Mouse (Mus musculus): ENCODE measurements around the gene Fam180a.
"Not testable (repeated sequence)": the region's sequence is repeated elsewhere in the genome, so short reads cannot be mapped to it uniquely, and the experiment has no call there.

The Fam180a gene

DNA sequence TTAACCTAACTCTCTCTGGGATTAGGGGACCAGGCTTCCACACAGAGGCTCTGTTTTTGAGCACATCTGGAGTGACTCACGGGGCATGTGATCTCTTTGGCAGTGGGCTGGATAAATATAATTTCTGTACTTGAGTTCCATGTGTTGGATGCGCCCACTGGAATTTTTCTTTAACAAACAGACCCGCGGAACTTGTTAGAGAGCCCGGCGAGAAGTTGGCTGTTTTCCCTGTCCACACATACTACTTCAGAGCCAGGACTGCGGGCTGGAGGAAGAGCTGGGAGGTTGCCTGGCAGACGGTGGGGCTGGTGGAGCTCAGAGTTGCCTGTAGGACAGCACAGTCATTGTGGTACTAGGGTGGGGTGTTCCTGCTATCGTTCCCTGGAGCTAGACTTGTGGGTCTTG lies at the start of gene Fam180a:
Gene Fam180a (minus strand): TSS at position 31 of the 405 bp plus-strand sequence.
- DNase-seq (ENCODE audit: low spot score in 2 of 2): peak; percentile 49 to 65

DNA sequence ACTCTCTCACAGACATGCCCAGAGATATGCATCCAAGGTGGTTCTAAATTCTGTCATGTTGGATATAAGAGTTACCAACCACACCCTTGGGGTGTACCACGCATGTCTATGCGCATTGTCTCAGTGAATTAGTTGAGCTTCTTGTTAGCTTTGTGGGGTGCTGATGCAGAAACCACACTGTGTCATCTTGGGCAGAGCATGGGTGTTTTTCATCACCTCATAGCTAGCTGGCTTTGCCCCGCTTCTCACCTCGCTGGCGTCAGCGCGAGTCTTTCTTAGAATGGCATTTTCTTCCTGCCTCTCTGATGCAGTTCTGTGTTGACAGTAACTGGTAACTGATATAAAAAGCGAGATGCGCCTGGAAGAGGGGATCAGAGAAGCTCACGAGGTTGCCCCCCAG lies 48.1 kb upstream of the Fam180a start:
- no peak for DNase-seq (ENCODE audit: low spot score in 2 of 2)

DNA sequence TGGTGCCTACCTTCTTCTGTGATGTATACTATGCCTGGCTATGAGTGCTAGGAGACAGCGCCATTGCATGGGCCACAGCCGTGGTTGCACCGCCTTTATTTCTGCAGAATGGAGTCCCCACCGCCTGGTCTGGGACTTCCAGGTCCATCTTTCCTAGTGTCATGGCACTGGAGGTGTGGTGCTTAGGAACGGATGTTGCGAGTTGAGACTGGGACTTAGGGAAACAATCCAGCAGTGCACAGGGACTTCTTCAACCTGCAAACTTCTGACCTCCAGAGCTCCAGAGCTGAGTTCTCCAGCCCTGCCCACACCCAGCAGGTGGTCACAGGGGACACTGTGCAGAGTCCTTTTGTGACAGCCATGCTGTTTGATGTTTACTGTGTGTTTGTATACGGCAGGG lies 44.4 kb upstream of the Fam180a start:
- DNase-seq (ENCODE audit: low spot score in 2 of 2): no peak

DNA sequence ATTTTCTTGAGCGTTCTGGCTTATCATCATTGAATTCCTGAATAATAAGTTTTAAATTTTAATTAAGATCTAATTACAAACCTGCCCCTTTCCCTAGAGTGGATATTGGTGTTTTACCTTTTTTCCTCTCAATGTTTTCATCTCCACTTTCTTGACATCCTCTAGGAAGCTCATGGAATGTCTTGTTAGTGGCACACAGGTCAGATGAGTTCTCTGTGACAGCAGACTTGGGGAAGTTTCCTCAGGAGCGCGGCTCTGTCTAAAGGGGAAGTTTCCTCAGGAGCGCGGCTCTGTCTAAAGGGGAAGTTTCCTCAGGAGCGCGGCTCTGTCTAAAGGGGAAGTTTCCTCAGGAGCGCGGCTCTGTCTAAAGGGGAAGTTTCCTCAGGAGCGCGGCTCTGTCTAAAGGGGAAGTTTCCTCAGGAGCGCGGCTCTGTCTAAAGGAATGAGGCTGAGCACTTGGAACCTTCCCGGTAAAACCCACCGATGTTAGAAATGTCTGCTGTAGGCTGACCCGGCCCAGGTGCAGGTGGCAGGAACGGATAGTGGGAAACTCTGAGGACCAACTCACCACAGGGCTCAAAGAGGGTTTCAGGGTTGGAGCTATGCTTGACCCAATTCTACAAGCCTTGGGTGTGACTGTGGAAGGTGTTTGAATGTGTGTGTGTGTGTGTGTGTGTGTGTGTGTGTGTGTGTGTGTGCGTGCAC lies 43.8 kb upstream of the Fam180a start:
- DNase-seq (ENCODE audit: low spot score in 2 of 2): not testable (repeated sequence)

DNA sequence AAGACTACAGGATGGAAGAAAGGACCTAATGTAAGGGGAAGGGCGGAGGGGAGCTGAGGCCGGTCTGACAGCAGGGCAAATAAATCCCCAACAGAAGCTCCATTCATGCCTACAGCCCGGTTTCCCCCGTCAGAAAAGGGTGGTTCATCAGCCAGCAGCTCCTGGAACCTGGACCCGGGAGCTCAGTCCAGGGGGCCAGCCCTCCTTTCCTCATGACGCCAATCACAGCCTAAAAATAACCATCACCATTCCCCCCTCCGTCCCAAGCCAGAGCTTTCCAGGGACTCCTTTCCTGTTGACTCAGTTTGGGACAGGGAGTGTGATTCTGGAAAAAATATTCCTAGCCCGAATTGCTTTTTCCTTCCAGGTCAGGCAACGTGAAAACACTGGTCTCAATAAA lies 36.7 kb upstream of the Fam180a start:
- no peak for DNase-seq (ENCODE audit: low spot score in 2 of 2)

DNA sequence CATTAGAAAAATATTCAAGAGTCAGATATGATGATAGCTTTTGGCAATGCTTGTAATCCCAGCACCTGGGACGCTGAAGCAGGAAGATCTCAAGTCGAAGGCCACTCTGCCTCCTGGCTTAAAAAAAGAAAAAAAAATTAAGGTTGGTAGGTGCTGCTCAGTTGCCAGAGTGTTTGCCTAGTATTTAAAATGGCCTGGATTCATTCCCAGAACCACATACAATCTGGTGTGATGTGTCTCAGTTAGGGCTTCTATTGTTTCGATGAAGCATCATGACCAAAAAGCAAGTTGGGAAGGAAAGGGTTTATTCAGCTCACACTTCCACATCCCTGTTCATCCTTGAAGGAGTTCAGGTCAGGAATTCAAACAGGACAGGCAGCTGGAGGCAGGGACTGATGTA lies 29.4 kb upstream of the Fam180a start:
- DNase-seq (ENCODE audit: low spot score in 2 of 2): no peak

DNA sequence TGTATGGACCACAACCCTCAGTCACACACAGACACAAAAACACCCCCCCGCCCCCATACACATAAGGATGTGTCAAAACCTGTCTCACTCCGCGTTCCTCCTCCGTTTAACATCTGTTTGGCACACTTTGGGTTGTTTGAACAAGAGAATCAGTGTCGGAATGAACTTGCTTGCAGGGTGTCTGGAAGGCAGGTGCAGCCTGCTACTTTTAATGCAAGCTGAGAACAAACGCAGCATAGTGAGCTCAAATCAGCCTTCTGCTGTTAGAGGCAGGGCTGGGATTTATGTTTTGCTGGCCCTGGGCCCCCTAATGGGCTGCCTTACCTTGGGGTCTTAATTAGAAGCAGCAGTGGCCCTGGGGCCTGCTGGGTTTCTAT lies 28.7 kb upstream of the Fam180a start:
- no peak for DNase-seq (ENCODE audit: low spot score in 2 of 2)

DNA sequence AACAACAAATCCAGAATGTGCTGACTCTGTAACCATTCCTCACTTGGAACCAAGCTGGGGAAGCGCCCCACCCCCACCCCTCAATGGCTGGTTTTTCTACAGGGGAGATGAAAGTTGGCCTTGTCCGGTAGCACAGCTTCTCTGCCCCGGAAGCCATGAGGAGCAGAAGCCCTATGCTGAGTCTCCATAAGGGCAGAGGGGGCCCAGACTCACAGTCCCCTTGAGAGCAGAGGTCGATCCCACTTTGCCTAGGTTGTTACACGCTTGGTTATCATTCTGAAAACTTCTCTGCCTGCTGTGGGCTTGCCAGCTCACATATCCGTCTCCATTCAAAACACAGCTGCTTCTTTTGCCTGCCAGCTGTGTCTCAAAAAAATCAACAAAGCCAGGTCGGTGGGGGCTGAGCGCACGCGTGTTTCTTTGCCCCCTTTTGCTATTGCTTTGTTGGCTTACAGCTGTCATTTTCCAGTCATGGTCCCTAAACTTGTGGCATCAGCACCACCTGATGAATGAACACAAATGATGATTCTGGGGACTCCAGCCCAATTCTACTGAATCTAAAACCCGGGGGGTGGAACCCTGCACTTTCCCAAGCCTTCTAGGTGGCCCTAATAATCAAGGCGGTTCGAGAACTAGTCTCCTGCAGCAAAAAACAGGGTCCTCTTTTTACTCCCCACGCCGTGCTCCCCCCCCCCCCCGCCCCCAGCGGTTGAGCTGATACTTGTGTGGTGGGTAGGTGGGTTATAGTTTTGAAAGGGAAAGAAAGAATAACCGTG lies 28.1 kb upstream of the Fam180a start:
- no peak for DNase-seq (ENCODE audit: low spot score in 2 of 2)

DNA sequence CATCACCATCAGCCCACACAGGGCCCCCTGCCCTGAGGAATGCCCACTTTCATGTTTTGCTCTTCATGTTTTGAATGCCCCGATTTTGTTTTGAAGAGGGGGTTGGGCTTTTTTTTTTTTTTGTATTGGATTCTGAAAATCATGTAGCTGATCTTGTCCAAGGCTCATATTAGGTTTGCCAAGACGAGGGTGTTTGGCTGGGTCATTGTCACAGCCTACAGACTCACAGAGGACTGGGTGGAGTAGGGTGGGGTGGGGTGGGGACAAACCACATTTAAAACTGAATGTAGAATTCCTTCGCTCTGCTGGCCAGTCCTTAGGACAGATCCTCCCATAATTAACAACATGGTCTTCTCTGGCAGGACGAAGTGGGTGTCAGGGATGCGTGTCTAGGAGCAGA lies 27.5 kb upstream of the Fam180a start:
- no peak for DNase-seq (ENCODE audit: low spot score in 2 of 2)

DNA sequence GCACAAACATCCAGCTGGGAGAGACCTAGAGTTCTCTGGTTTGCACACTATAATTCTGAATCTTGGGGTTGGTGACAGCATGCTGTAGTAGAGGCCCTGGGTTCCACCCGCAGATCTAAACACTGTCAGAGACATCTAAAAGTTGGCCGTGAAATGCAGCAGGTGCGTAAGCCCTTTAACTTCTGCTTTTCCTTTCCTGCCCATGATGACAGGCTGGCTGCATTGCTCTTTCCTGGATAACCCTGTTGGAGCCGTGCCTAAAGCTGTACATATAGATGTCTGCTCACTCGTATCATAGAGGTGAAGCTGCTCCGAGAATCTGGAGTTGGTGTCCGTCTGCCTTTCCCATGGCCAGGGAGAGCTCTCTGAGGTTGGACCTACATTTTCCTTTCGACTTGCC lies 26.9 kb upstream of the Fam180a start:
- no peak for DNase-seq (ENCODE audit: low spot score in 2 of 2)

DNA sequence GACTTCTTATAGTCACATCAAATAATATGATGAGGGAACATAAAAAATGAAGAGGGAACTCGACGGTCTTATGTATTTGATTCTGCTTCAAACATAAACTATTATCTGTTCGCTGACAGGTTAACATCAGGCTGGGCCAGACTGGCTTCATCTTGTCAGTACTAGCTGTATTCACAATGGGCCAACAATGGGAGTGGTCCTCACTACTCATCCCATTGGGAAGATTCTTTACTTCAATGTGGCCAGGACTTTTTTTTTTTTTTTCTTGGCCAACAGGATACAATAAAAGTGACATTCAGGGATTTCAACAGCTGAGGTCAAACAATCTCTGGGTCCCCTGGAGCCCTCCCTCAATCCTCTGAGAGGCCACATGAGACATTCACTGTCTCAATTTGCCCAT lies 25.9 kb upstream of the Fam180a start:
- no peak for DNase-seq (ENCODE audit: low spot score in 2 of 2)

DNA sequence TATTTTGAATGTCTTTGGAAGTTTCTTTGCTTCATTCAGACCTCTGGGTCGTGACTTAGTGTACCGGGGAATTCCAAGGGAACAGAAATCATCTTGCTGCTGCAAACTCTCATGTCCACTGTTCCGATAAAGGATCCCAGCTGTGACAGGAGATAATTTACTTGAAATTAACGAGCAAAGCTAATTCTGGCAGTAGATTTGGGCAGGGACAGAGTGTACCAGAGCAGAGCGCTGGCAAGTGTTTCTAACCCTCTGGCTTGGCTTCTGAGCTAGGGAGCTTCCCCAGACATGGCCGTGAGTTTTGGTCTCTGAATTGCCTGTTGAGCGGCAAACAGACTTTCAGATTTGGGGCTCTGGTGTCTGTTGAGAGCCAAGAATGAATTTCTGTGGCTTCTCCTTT lies 23.8 kb upstream of the Fam180a start:
- DNase-seq (ENCODE audit: low spot score in 2 of 2): peak in 1 of 2 experiments; percentile 55

DNA sequence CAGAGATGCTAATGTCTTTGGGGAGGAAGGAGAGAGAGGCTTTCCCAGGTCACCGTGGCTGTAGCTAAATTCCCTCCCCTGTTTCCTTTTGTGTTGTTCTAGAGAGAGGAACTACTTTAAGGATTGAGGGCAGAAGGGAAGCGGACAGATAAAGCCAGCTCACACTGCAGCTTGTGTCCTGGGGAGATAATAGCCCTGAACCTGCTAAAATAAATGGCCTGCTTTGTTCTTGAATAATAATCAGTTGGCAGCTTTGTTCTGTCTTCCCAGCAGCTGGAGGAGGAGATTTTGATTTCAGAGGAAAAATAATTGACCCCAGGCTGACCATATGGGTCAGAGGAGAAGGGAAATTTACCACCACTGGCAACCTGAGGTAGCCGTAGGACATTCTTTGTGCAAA lies 12.7 kb upstream of the Fam180a start:
- DNase-seq (ENCODE audit: low spot score in 2 of 2): no peak

DNA sequence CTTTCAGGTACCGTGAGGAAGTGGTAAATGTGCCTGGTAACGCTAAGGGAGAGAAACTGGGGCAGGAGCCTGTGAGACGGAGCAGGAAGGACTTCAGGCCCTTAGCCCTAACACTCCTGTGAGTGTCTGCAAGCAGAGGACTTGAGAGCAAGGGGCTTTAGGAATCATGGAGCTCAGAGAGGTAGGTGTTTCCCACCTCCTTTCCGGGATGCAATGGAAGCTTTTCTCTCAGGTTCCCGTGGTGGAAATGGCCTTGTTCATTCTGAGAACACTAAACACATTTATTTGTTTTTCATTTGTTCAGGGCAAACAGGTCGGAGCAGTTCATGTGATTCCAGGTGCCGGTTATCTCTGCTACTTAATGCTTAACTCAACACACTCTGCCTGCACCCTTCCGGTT lies 11.9 kb upstream of the Fam180a start:
- DNase-seq (ENCODE audit: low spot score in 2 of 2): no peak

DNA sequence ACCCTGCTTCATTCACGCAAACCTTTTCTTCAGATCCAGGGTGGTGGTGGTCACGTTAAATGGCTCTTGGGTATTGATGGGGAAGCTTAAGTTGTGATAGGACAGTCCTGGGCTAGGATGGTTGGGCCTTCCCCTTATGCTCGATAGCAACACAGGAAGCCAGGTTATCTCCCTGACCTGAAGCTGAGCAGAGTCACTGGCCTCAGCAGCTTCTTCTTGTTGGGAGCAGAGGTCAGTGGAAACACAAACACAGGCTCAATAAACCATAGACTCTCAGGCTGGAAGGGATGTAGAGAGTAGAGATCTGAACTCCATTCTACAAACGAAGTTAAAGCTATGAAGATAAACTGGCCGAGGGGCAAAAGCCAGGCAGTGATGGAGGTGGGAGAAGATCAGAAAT lies 9.5 kb upstream of the Fam180a start:
- DNase-seq (ENCODE audit: low spot score in 2 of 2): no peak

DNA sequence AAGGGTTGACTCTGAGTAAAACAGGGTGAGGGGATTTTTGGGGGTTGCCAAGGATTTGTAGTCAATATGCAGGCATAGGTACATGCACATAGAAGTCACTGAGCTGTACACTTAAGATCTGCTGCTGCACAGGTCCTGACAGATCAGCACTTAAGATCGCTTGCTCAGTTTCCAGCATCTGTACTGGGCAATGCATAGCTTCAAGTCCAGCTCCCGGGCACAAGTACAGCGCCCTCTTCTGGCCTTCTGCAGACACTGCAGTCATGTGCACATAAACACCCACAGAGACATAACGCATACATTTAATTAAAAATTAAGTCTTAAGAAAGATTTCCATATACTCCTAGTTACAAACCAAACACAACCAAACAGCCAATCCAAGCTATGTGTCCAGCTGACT lies 8.3 kb upstream of the Fam180a start:
- no peak for DNase-seq (ENCODE audit: low spot score in 2 of 2)

DNA sequence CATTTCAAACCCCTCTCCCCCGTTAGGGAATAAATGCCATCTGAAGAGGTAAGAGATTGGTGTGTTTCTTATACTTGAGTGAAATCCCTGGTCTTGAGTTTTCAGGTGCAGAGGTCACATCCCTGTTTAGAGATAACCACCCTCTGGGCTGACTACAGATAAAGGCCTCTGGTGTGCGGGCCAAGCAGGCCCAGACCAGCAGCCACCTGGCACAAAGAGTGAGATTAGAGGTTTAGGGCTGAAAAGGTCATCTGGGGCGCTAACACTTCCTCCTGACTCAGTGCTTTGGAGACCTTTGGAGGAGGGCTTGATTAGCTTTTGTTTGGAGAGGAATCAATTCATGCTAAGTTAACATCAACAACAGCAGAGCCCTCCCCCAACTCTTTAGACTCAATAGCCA lies 7.7 kb upstream of the Fam180a start:
- DNase-seq (ENCODE audit: low spot score in 2 of 2): no peak

DNA sequence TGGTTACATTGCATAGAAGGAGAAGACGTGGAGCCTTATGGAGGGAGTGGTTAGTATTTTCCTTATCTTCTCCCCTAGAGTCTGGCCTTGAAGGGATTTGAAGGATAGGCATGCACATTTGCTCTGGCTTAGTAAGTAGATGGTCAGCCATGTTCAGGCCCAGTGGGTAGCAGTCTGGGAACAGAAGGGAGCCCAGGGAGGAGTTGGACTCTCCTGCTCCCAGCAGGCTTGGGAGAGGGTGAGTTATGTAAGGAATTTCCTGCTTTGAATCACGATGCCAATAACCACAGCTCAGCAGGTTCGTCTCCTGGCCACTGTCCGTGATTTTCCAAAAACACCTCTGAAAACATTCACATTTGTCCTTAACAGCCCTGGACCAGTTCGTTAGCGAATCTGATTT lies 4.9 kb upstream of the Fam180a start:
- no peak for DNase-seq (ENCODE audit: low spot score in 2 of 2)

DNA sequence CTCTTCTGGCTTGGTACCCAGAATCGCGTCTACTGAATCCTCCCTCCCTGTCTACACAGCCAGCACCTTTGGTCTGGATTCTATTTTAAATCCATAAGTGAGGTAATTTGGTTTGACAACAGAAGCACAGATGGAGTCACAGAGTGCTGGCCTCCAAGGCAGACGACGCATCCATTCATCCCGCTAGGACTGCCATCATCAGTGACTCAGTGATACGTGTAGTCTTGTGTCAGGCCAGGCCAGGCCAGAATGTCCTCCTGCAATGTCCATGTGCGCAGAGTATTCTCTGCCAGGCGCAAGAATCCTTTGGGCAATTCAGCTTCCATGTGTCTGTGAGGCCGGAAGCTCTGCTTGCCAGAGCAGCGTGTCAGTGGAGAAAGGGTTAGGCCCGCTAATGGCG lies 4.0 kb upstream of the Fam180a start:
- no peak for DNase-seq (ENCODE audit: low spot score in 2 of 2)

DNA sequence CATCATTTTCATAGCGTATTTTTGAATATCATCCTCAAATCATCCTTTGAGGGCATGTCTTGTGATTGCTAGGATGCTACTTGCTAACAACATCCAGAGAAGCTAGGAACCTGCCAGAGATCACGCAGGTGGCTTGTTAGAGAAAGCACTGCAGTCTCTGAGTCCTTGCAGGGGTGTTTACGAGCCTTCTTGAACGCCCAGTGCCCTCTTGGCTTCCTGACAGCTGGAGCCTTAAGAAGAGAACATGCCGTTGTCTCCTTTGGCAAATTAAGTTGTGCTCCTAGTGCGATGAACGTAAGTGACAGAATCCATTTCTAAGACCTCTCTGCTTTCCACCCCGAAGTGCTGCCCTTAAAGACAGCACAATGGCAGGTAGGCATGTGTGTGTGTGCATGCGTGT lies 1.6 kb downstream of the Fam180a start:
- DNase-seq (ENCODE audit: low spot score in 2 of 2): no peak

DNA sequence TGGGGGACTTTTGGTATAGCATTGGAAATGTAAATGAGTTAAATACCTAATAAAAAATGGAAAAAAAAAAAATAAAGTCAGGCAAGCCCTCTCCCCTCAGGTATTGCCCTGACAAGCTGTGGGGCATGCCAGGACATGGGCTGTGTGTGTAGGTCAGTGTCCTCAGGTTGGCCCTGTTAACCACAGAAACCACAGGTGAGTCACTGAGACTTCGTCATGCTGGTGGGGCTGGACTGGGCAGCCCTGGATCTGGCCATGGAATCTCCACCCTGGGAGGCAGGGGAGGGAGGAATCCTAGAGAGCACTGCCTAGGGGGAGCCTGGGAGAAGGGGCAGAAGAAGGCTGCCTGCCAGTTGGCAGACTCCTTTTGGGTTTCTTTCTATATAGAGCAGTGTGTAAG lies 2.9 kb downstream of the Fam180a start:
- DNase-seq (ENCODE audit: low spot score in 2 of 2): peak; percentile 76 to 82

DNA sequence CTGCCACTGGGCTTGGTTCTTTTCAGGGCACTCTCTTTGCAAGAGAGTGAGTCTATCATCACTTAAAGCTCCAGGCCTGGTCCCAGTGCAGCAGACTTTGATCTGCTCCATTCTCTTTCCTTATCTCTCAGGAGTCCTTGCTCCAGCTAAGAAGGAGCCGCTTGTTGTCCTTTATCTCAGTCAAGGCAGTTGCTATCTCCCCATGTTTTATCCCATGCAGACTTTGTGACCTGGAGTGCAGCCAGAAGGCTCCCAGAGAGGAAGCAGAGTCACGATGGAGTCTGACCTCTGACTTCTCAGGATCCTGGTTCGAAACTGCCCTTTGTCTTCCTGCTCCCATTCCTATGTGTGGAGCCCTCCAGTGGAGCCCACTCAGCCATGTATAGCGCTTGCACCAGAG lies 4.8 kb downstream of the Fam180a start:
- no peak for DNase-seq (ENCODE audit: low spot score in 2 of 2)

DNA sequence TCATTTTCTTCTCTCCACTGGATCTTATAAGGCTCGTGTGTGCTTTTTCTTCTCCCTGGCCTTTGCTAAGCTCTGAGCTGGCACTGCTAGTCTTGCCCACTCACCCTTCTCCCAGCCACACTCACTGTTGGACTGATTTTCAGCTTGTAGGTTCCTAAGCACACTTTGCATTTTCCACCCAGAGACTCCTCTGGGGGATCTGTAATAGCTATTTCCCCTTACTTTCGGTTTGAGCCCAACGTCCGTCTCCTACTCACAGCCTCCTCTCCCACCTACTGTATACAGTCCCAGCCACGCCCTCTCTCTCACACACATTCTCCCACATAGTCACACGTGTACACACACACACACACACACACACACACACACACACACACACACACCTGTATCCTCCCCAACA lies 6.1 kb downstream of the Fam180a start:
- no peak for DNase-seq (ENCODE audit: low spot score in 2 of 2)

DNA sequence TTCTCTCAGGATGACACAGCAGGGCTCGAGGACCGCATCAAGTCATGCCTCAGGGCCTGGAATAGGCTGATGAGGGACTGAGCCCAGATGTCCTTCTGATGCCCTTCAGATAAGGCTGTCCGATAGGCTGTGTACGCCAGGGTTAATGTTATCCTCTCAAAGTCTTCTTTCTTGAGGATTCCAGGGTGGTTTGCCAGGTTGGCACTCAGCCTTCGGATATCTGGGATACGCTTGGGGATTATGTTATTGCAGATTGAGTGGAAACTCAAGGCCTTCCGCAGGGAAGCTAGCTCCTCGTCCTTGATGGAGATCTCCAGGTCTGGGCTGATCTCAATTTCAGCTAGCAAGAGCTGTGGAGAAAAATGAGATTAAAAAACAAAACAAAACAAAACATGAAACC lies 12.4 kb downstream of the Fam180a start:
- no peak for DNase-seq (ENCODE audit: low spot score in 2 of 2)
